Mouse (Mus musculus): Measurements from ENCODE around the gene Uck2. TPM values are rescaled to one million over a fixed set of nuclear protein-coding genes. Genes with fewer than 3 reads are reported as not detected.
A peak's percentile ranks its signal among the peaks of the same experiment; 100 is the strongest.

Gene Uck2
- polyA plus RNA-seq, 1 experiment: 7.4 TPM

DNA sequence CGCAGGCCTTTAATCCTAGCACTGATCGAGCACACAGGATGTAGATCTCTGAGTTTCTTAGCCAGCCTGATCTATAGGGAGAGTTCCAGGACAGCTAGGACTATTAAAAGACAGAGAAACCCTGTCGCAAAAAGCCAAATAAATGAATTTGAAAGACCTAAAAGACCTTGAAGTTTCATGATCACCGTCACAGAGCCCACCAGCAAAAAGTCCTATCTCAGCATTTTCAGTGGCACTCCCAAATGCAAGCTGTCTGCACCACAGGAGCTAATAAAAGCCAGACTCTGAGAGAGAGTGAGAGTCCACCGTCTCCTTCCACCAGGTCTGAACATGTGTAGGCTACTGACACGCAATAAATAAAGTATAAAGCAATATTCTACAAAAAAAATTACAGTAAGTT is 6.7 kb downstream of the Uck2 start:
- H3K4me3 ChIP-seq (replicated peaks): no peak overlapping the region
- no peak for TF ChIP-seq GATA1 (IDR thresholded peaks at IDR 0.05; ENCODE audit: low read length)
- TF ChIP-seq TAL1 (IDR thresholded peaks at IDR 0.05; ENCODE audit: low read length): no peak
- H3K27me3 ChIP-seq (ENCODE audit: control insufficient read depth): no peaks in the 10 kb centered on the region
- H3K36me3 ChIP-seq (ENCODE audit: control insufficient read depth): peaks cover 19% of the 10 kb centered on the region
- peaks cover 65% of the 10 kb centered on the region for H3K4me1 ChIP-seq (ENCODE audit: control insufficient read depth)
- no peaks in the 10 kb centered on the region for H3K9me3 ChIP-seq (ENCODE audit: control insufficient read depth, low read length)

- no peaks in the 10 kb centered on the region for H3K9me3 ChIP-seq (ENCODE audit: control insufficient read depth, low read length)
- no peaks in the 10 kb centered on the region for H3K27me3 ChIP-seq (ENCODE audit: control insufficient read depth)
- H3K4me1 ChIP-seq (ENCODE audit: control insufficient read depth): peaks cover 70% of the 10 kb centered on the region
- no peak for TF ChIP-seq TAL1 (IDR thresholded peaks at IDR 0.05; ENCODE audit: low read length)
- no peak for TF ChIP-seq GATA1 (IDR thresholded peaks at IDR 0.05; ENCODE audit: low read length)
- H3K36me3 ChIP-seq (ENCODE audit: control insufficient read depth): peaks cover 14% of the 10 kb centered on the region
- no peak overlapping the region for H3K4me3 ChIP-seq (replicated peaks)
Measured at GRCm38 (mm10) chr1:167274646-167275390, 10.3 kb downstream of the Uck2 start.

DNA sequence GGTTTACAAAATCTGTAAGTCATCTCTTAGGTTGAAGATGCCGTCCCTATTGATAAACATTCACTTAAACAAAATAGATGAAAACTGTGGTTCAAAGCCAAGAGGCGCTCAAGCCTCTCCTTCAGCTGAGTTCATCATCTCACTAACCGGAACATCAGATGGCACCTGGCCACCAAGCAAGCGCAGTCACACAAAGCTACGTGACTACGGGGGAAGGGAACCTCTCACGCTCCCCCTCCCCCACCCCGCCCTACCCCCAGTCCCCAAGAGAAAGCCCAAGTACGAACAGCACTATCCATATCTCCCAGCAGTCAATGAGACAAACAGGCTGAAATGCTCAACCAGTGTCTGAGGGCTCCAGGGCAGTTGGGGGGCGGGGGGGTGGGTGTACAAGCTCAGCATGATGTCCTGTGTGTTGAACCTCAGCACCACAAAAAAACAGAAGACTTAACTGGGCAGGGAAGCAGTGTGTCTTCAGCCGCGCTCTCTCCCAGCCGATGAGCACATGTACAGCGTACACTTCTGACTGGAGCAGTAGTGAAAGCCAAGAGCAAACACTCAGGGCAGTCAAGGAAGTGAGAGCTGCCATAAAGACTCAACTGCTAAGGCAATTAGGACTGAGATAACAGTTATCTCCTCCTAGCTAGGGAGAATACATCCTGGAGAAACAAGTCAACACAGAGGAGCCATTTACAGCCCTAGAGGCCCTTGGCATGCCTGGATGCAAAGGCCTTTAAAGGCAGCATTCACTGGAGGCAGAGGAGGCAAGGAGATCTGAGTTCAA is 11.5 kb downstream of the Uck2 start:
- TF ChIP-seq GATA1 (IDR thresholded peaks at IDR 0.05; ENCODE audit: low read length) (no peak), TAL1 (IDR thresholded peaks at IDR 0.05; ENCODE audit: low read length) (no peak)
- Histone ChIP-seq H3K9me3 (ENCODE audit: control insufficient read depth, low read length) (no peaks in the 10 kb centered on the region), H3K27me3 (ENCODE audit: control insufficient read depth) (no peaks in the 10 kb centered on the region), H3K4me3 (replicated peaks) (peak overlapping the region; percentile 53), H3K4me1 (ENCODE audit: control insufficient read depth) (peaks cover 74% of the 10 kb centered on the region), H3K36me3 (ENCODE audit: control insufficient read depth) (peaks cover 10% of the 10 kb centered on the region)

DNA sequence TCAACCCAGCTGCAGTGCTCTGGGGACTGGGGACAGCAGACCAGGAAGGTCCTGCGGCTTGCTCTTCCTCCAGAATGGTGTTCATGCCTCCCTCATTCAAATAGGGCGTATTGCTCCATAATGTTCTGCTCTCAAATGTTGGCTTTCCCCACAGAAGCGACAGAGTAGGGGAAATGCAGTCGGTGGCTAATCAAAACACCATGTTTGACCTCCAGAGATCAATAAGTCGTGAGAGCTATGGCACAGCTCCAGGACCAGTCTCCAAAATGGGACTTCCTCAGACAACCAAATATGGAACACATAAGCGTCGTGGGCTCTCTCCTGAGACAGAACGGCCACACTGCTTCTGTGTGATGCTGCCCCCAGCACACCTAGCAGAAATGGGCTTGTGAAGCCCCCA is 13.3 kb downstream of the Uck2 start:
- H3K9me3 ChIP-seq (ENCODE audit: control insufficient read depth, low read length): no peaks in the 10 kb centered on the region
- peak overlapping the region; percentile 27 for H3K4me3 ChIP-seq (replicated peaks)
- H3K4me1 ChIP-seq (ENCODE audit: control insufficient read depth): peaks cover 80% of the 10 kb centered on the region
- TF ChIP-seq TAL1 (IDR thresholded peaks at IDR 0.05; ENCODE audit: low read length): no peak
- H3K36me3 ChIP-seq (ENCODE audit: control insufficient read depth): peaks cover 13% of the 10 kb centered on the region
- no peaks in the 10 kb centered on the region for H3K27me3 ChIP-seq (ENCODE audit: control insufficient read depth)

DNA sequence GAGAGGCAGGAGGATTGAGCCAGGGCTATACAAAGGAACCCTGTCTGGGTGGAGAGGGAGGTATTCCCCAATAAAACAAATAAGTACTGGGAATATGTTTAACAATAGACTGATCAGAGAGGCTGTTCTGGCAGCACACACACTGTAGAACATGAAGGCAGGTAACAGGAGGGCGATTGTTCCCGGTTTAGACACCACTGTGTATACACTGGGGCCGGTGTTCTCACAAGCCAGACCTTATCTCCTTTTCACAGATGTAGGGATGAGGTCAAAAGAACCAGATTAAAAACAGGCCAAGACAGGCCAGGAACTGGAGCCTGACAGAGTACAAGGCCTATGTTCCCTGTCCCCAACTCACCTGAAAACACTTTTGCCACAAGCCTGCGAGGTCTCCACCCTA is 13.8 kb downstream of the Uck2 start:
- H3K4me3 ChIP-seq (replicated peaks): peak overlapping the region; percentile 27
- peak; percentile 65 for TF ChIP-seq TAL1 (IDR thresholded peaks at IDR 0.05; ENCODE audit: low read length)
- peak; percentile 64 for TF ChIP-seq GATA1 (IDR thresholded peaks at IDR 0.05; ENCODE audit: low read length)
- H3K4me1 ChIP-seq (ENCODE audit: control insufficient read depth): peaks cover 76% of the 10 kb centered on the region
- H3K9me3 ChIP-seq (ENCODE audit: control insufficient read depth, low read length): no peaks in the 10 kb centered on the region
- H3K27me3 ChIP-seq (ENCODE audit: control insufficient read depth): no peaks in the 10 kb centered on the region
- H3K36me3 ChIP-seq (ENCODE audit: control insufficient read depth): peaks cover 11% of the 10 kb centered on the region

GRCm38 (mm10) chr1:167270342-167271111 is 14.6 kb downstream of the Uck2 start:
- Histone ChIP-seq H3K36me3 (ENCODE audit: control insufficient read depth) (peaks cover 11% of the 10 kb centered on the region), H3K4me3 (replicated peaks) (peak overlapping the region; percentile 27)
- TF ChIP-seq TAL1 (IDR thresholded peaks at IDR 0.05; ENCODE audit: low read length) (no peak), GATA1 (IDR thresholded peaks at IDR 0.05; ENCODE audit: low read length) (no peak)

DNA sequence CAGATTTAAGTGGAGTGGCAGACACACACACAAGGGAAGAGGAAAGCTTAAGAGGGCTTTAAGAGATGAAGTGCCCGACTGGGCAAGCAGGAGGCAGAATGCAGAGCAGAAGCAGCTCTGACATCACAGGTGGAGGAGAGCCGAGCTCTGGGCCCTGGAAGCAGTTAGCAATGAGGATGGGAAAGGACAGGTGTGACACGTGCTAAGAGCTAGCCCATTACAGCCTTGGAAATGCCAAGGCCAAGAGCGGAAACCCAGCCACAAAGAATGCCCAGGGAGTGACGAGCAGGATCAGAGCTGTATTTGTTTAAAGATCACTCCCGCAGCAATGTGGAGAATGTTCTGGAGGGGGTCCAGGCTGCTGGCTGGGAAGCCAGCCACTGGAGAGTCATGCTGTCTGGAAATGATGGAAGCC is 15.3 kb downstream of the Uck2 start:
- H3K4me1 ChIP-seq (ENCODE audit: control insufficient read depth): peaks cover 76% of the 10 kb centered on the region
- H3K4me3 ChIP-seq (replicated peaks): peak overlapping the region; percentile 33
- H3K36me3 ChIP-seq (ENCODE audit: control insufficient read depth): peaks cover 16% of the 10 kb centered on the region
- no peaks in the 10 kb centered on the region for H3K27me3 ChIP-seq (ENCODE audit: control insufficient read depth)
- no peak for TF ChIP-seq GATA1 (IDR thresholded peaks at IDR 0.05; ENCODE audit: low read length)
- no peak for TF ChIP-seq TAL1 (IDR thresholded peaks at IDR 0.05; ENCODE audit: low read length)
- H3K9me3 ChIP-seq (ENCODE audit: control insufficient read depth, low read length): no peaks in the 10 kb centered on the region

More at GRCm38 (mm10) chr1:167270342-167271111, 14.6 kb downstream of the Uck2 start:
- H3K9me3 ChIP-seq (ENCODE audit: control insufficient read depth, low read length): no peaks in the 10 kb centered on the region
- peaks cover 76% of the 10 kb centered on the region for H3K4me1 ChIP-seq (ENCODE audit: control insufficient read depth)
- H3K27me3 ChIP-seq (ENCODE audit: control insufficient read depth): no peaks in the 10 kb centered on the region

DNA sequence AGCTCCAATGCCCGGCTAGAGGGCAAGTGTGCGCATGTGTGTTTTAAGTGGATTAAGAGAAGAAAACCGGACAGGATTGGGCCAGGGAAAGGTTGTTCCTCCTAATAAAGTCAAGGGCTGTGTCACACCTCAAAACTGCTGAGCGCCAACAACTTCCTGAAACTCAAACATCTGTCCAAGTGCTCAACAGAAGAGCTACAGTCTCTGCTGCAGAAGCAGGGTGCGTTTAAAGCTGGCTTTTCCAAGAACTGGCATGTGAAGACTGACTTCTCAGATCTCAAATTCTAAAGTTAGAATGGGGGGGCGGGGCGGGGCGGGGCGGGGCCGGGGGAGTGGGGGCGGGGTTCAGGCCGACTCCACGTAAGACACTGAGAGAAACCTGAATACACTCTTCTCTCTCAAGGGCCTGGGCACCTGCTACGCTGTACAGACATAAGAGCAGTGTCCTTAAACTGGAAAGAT is 15.7 kb downstream of the Uck2 start:
- Histone ChIP-seq H3K27me3 (ENCODE audit: control insufficient read depth) (no peaks in the 10 kb centered on the region), H3K4me3 (replicated peaks) (peak overlapping the region; percentile 33), H3K36me3 (ENCODE audit: control insufficient read depth) (peaks cover 20% of the 10 kb centered on the region), H3K4me1 (ENCODE audit: control insufficient read depth) (peaks cover 76% of the 10 kb centered on the region), H3K9me3 (ENCODE audit: control insufficient read depth, low read length) (no peaks in the 10 kb centered on the region)
- TF ChIP-seq TAL1 (IDR thresholded peaks at IDR 0.05; ENCODE audit: low read length): no peak
- no peak for TF ChIP-seq GATA1 (IDR thresholded peaks at IDR 0.05; ENCODE audit: low read length)
